Mouse (Mus musculus) heart, postnatal 36 days (tissue): ENCODE measurements around the gene Ccdc70. TPM values are rescaled to one million over a fixed set of nuclear protein-coding genes. Genes with fewer than 3 reads are reported as not detected.

Experiments used
- DNase-seq, 2 experiments: peaks; one replicate each; pipeline ENCODE4 v3.0.0; 2021 to 2022
- intact Hi-C: fragments of 180-260 bp; cut with DNase I; formaldehyde crosslinking; loops from one replicate; pipeline ENCODE4 v1.15.1; 2025
- total RNA-seq, 2 experiments: library from RNA; stranded (reverse); gene quantifications; 2 replicates each; pipeline ENCODE4 v1.2.3; 2021

The Ccdc70 gene
- total RNA-seq, 2 experiments from 2014 or later = not detected

- DNase-seq = no peak
- intact Hi-C loops = no loop called here
Measured at GRCm38 (mm10) chr8:22022244-22022643, 52.7 kb downstream of the Ccdc70 start.

Other genes starting within 250 kb of the Ccdc70 start
- not detected for gene Defa24, start 235.3 kb upstream of the Ccdc70 start, total RNA-seq
- gene Defb50, start 146.2 kb upstream of the Ccdc70 start, total RNA-seq = not detected
- not detected for gene Defb2, start 129.8 kb upstream of the Ccdc70 start, total RNA-seq
- gene Defb10, start 110.9 kb upstream of the Ccdc70 start, total RNA-seq = not detected
- gene Defb9, start 84.4 kb upstream of the Ccdc70 start, total RNA-seq = not detected
- not detected for gene Defb11, start 63.4 kb upstream of the Ccdc70 start, total RNA-seq
- gene Defb15, start 37.1 kb upstream of the Ccdc70 start, total RNA-seq = not detected
- not detected for gene Defb35, start 31.4 kb upstream of the Ccdc70 start, total RNA-seq
- gene Defb13, start 23.0 kb upstream of the Ccdc70 start, total RNA-seq = not detected
- not detected for gene Fam90a1a, start 11.1 kb upstream of the Ccdc70 start, total RNA-seq
- under 1 TPM; 0.08 TPM for gene Atp7b, start 90.5 kb downstream of the Ccdc70 start, total RNA-seq
- gene Alg11, start 90.9 kb downstream of the Ccdc70 start, total RNA-seq = 1 to 10 TPM; 6.9 to 8.8 TPM
- not detected for gene Nek5, start 155.3 kb downstream of the Ccdc70 start, total RNA-seq
- 1 to 10 TPM; 1.6 to 2.1 TPM for gene Nek3, start 196.7 kb downstream of the Ccdc70 start, total RNA-seq
- 1 to 10 TPM in 1 of 2 experiments, under 1 TPM in 1; 0.76 to 1.1 TPM for gene Ckap2, start 216.0 kb downstream of the Ccdc70 start, total RNA-seq
- gene Vps36, start 223.0 kb downstream of the Ccdc70 start, total RNA-seq = 10 to 100 TPM; 23.7 to 31.2 TPM